Mouse (Mus musculus) G1E (cell line): Measurements from ENCODE around the gene Podxl2.

Source experiments
- CTCF ChIP-seq: IDR thresholded peaks from 2 replicates; pipeline ENCODE4 v1.5.1; 2012; ENCODE audit warnings: low read depth, low read length, inconsistent platforms, mixed read lengths
- GATA1 ChIP-seq: IDR thresholded peaks from 2 replicates; pipeline ENCODE4 v1.6.1; 2012; ENCODE audit warnings: borderline replicate concordance, low read length, inconsistent platforms, mixed read lengths
- GATA2 ChIP-seq: IDR thresholded peaks from 2 replicates; pipeline ENCODE4 v1.6.1; 2012; ENCODE audit warnings: low read depth, low read length, inconsistent platforms, borderline replicate concordance
- POLR2AphosphoS5 ChIP-seq: IDR thresholded peaks from 2 replicates; pipeline ENCODE4 v1.6.1; 2012; ENCODE audit warnings: low read depth, low read length, inconsistent platforms; ENCODE audit not compliant: insufficient replicate concordance
- TAL1 ChIP-seq: conservative IDR thresholded peaks from 2 replicates; pipeline ENCODE4 v1.6.1; 2012; ENCODE audit warnings: low read depth, low read length, inconsistent platforms, mixed read lengths

DNA sequence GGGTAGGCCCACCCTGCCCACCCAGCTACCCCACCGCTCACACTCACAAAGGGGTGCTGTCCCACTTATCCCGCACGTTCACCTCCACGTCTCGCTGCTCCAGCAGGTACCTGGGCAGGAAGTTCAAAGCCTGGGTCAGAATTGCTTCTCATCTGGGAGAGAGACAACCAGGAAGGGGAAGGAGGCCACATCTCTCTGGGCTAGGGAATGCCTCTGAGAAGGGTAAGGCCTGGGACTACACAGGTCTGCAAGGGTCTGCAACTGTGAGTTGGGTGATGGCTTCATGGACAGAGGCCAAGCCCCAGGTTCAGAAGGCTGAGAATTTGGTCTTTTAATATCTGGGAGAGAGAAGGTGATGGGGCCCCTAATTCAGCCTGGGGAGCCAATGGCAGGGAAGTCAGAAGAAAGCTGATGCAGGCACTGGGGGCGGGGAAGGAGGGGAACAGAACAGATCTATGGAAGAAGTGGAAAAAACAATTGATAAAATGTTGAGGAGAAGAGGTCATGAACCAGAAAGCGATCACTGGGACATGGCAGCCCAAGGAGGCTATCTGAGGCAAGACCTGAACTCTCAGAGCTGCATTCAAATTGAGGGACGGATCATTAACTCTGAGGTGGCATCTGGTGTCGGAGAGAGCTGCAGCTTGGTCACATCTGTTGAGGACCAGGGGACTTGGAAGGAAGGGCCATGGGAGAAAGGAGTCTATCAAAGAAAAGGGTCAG lies 33.9 kb downstream of the Podxl2 start:
- no peak for TF ChIP-seq GATA1
- no peak for TF ChIP-seq CTCF
- TF ChIP-seq TAL1: no peak
- no peak for TF ChIP-seq GATA2
- no peak for TF ChIP-seq POLR2AphosphoS5
